Mouse (Mus musculus): ENCODE measurements around the gene Masp1.

The Masp1 gene

GRCm38 (mm10) chr16:23520235-23520871, at the start of gene Masp1, which contains the start of gene Rtp4:
Gene Masp1, minus strand, starts transcription at chr16:23520815.
Gene Rtp4, plus strand, starts transcription at chr16:23520291.
- no peak for DNase-seq (ENCODE audit: low read depth in 1 of 2, low spot score in 2 of 2)

GRCm38 (mm10) chr16:23568369-23568958, 47.8 kb upstream of the Masp1 start:
- DNase-seq (ENCODE audit: low read depth in 1 of 2, low spot score in 2 of 2), result no peak

GRCm38 (mm10) chr16:23557669-23558068, 37.1 kb upstream of the Masp1 start:
- DNase-seq (ENCODE audit: low read depth in 1 of 2, low spot score in 2 of 2), result no peak

- peak; percentile 26 to 32 for DNase-seq (ENCODE audit: low read depth in 1 of 2, low spot score in 2 of 2)
Observed at GRCm38 (mm10) chr16:23557195-23557594, 36.6 kb upstream of the Masp1 start.

- no peak for DNase-seq (ENCODE audit: low read depth in 1 of 2, low spot score in 2 of 2)
Observed at GRCm38 (mm10) chr16:23554673-23555072, 34.1 kb upstream of the Masp1 start.

GRCm38 (mm10) chr16:23550981-23551582, 30.5 kb upstream of the Masp1 start:
- DNase-seq (ENCODE audit: low read depth in 1 of 2, low spot score in 2 of 2), result no peak

- no peak for DNase-seq (ENCODE audit: low read depth in 1 of 2, low spot score in 2 of 2)
Observed at GRCm38 (mm10) chr16:23550346-23550980, 29.8 kb upstream of the Masp1 start.

GRCm38 (mm10) chr16:23547783-23548182, 27.2 kb upstream of the Masp1 start:
- no peak for DNase-seq (ENCODE audit: low read depth in 1 of 2, low spot score in 2 of 2)

- DNase-seq (ENCODE audit: low read depth in 1 of 2, low spot score in 2 of 2), result no peak
Observed at GRCm38 (mm10) chr16:23544361-23544760, 23.7 kb upstream of the Masp1 start.

GRCm38 (mm10) chr16:23542866-23543265, 22.3 kb upstream of the Masp1 start:
- DNase-seq (ENCODE audit: low read depth in 1 of 2, low spot score in 2 of 2), result no peak

GRCm38 (mm10) chr16:23541046-23541445, 20.4 kb upstream of the Masp1 start:
- DNase-seq (ENCODE audit: low read depth in 1 of 2, low spot score in 2 of 2), result no peak

- no peak for DNase-seq (ENCODE audit: low read depth in 1 of 2, low spot score in 2 of 2)
Observed at GRCm38 (mm10) chr16:23533707-23534106, 13.1 kb upstream of the Masp1 start.

GRCm38 (mm10) chr16:23529186-23529585, 8.6 kb upstream of the Masp1 start:
- no peak for DNase-seq (ENCODE audit: low read depth in 1 of 2, low spot score in 2 of 2)

GRCm38 (mm10) chr16:23522081-23522480, 1.5 kb upstream of the Masp1 start:
- no peak for DNase-seq (ENCODE audit: low read depth in 1 of 2, low spot score in 2 of 2)

GRCm38 (mm10) chr16:23521092-23521491, 477 bp upstream of the Masp1 start:
- no peak for DNase-seq (ENCODE audit: low read depth in 1 of 2, low spot score in 2 of 2)

- no peak for DNase-seq (ENCODE audit: low read depth in 1 of 2, low spot score in 2 of 2)
Observed at GRCm38 (mm10) chr16:23519771-23520170, 844 bp downstream of the Masp1 start.

GRCm38 (mm10) chr16:23518567-23519369, 1.8 kb downstream of the Masp1 start:
- DNase-seq (ENCODE audit: low read depth in 1 of 2, low spot score in 2 of 2), result no peak

- DNase-seq (ENCODE audit: low read depth in 1 of 2, low spot score in 2 of 2), result no peak
Observed at GRCm38 (mm10) chr16:23517754-23518566, 2.7 kb downstream of the Masp1 start.

- no peak for DNase-seq (ENCODE audit: low read depth in 1 of 2, low spot score in 2 of 2)
Observed at GRCm38 (mm10) chr16:23517230-23517629, 3.4 kb downstream of the Masp1 start.

- no peak for DNase-seq (ENCODE audit: low read depth in 1 of 2, low spot score in 2 of 2)
Observed at GRCm38 (mm10) chr16:23516606-23517005, 4.0 kb downstream of the Masp1 start.

Measured in monocyte, adult 2 months (primary cell).